Mouse (Mus musculus): ENCODE results near the gene Spata45.

DNA sequence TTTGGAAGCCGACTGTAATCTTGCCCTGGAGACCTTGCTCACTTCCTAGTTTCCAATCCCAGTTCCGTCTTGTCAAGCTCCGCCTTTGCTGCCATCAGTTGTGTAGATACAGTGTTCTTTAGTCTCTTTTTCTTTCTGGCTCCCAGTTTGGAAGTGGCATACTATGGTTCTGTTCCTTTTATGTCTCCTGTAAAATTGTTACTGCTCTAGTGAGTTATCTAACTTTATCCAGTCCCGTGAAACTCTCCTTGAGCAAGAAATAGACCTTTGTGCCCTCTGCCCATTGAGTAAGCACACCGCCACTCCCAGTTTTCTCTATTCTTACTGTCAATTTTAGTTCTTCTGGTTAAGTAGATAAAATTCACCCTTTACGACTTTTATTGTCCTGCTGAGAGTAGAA is 35.2 kb downstream of the Spata45 start:
- TF ChIP-seq CTCF (conservative IDR thresholded peaks at IDR 0.05; ENCODE audit: insufficient read depth, insufficient read length, low read depth, low read length) = no peak
- no peak for TF ChIP-seq POLR2A (IDR thresholded peaks at IDR 0.05; ENCODE audit: low read depth, low read length)

All from kidney, adult 2 months (tissue).